Comparison of ENCODE assay signal across 20 mouse cellular contexts in genomic region chr2:9804306-9804705, GRCm38 (mm10).
DNase-seq lines count a peak whose midpoint lies in the region; ATAC-seq and TF ChIP-seq lines count a peak whose summit lies in the region.
"Had no signal": no experiment of that assay in that cellular context is flagged by ENCODE, and none has a peak within 500 bp of the region (broad histone marks: within the 10 kb centered on the region; RNA-seq: fewer than 3 reads in every experiment).

No protein-coding gene starts in this region.

- H3K36me3 ChIP-seq in lung, embryonic 14.5 days (ENCODE audit: insufficient read depth), result no peaks in the 10 kb centered on the region
- no peaks in the 10 kb centered on the region for H3K36me3 ChIP-seq in intestine, embryonic 15.5 days
- H3K36me3 ChIP-seq: embryonic facial prominence, embryonic 10.5 days; limb, embryonic 12.5 days; liver, embryonic 13.5 days had no signal

- peak; percentile 3 to 10 for DNase-seq in frontal cortex, postnatal 36 days (ENCODE audit: low spot score in 2 of 2)
- peak; percentile 5 for DNase-seq in ovary, adult 18-20 months (ENCODE audit: low spot score)
- no peak for DNase-seq in ovary, postnatal 14 days (ENCODE audit: low spot score)
- DNase-seq in lung, embryonic 14.5 days, result peak; percentile 21
- DNase-seq in skeletal muscle tissue, adult 2 months (ENCODE audit: low read depth, low spot score), result peak; percentile 2
- no peak for DNase-seq in cerebellum, adult 8-10 months
- DNase-seq: cerebellum, adult 2 months; gastrocnemius, postnatal 14 days; heart, postnatal 14 days; kidney, adult 11 months; liver, embryonic 13.5 days; thymus, adult 18-20 months; thymus, postnatal 4 days had no signal

- ATAC-seq in frontal cortex, adult (ENCODE audit: low TSS enrichment), result no peak
- no peak for ATAC-seq in lung, embryonic 14.5 days (ENCODE audit: insufficient read depth)
- ATAC-seq in intestine, embryonic 15.5 days, result no peak
- ATAC-seq: hindbrain, postnatal 0 days had no signal

- WGBS in lung, embryonic 14.5 days, result 56% methylated on average over 3 of the region's 3 CpGs
- 55% methylated on average over 3 of the region's 3 CpGs for WGBS in intestine, embryonic 15.5 days

- no peak overlapping the region for H3K27ac ChIP-seq in lung, embryonic 14.5 days (ENCODE audit: low read depth)
- no peak overlapping the region for H3K27ac ChIP-seq in intestine, embryonic 15.5 days
- H3K27ac ChIP-seq: embryonic facial prominence, embryonic 10.5 days; hindbrain, postnatal 0 days; kidney, postnatal 0 days; left cerebral cortex, adult 2 months; limb, embryonic 12.5 days; liver, embryonic 13.5 days had no signal

- H3K9ac ChIP-seq in lung, embryonic 14.5 days, result no peak overlapping the region
- H3K9ac ChIP-seq in intestine, embryonic 15.5 days, result no peak overlapping the region
- H3K9ac ChIP-seq: limb, embryonic 12.5 days; liver, embryonic 13.5 days had no signal

- H3K27me3 ChIP-seq in lung, embryonic 14.5 days (ENCODE audit: insufficient read depth, low read length), result no peaks in the 10 kb centered on the region
- no peaks in the 10 kb centered on the region for H3K27me3 ChIP-seq in intestine, embryonic 15.5 days (replicated peaks)
- H3K27me3 ChIP-seq: limb, embryonic 12.5 days; liver, embryonic 13.5 days had no signal

- H3K4me3 ChIP-seq in lung, embryonic 14.5 days (ENCODE audit: low read depth, low read length), result no peak overlapping the region
- H3K4me3 ChIP-seq in intestine, embryonic 15.5 days (replicated peaks), result no peak overlapping the region
- H3K4me3 ChIP-seq: embryonic facial prominence, embryonic 10.5 days; left cerebral cortex, adult 2 months; limb, embryonic 12.5 days; liver, embryonic 13.5 days had no signal

- H3K4me2 ChIP-seq in lung, embryonic 14.5 days, result no peak overlapping the region
- H3K4me2 ChIP-seq in intestine, embryonic 15.5 days (replicated peaks), result no peak overlapping the region
- H3K4me2 ChIP-seq: limb, embryonic 12.5 days; liver, embryonic 13.5 days had no signal

- no peak for TF ChIP-seq CTCF in lung, embryonic 14.5 days (IDR thresholded peaks at IDR 0.05; ENCODE audit: low read depth)

- no peaks in the 10 kb centered on the region for H3K4me1 ChIP-seq in lung, embryonic 14.5 days (ENCODE audit: insufficient read depth)
- no peaks in the 10 kb centered on the region for H3K4me1 ChIP-seq in intestine, embryonic 15.5 days (replicated peaks)
- H3K4me1 ChIP-seq: embryonic facial prominence, embryonic 10.5 days; limb, embryonic 12.5 days; liver, embryonic 13.5 days had no signal

- H3K9me3 ChIP-seq in lung, embryonic 14.5 days (ENCODE audit: low read depth, low read length), result no peaks in the 10 kb centered on the region
- no peaks in the 10 kb centered on the region for H3K9me3 ChIP-seq in intestine, embryonic 15.5 days
- H3K9me3 ChIP-seq: embryonic facial prominence, embryonic 10.5 days; limb, embryonic 12.5 days; liver, embryonic 13.5 days had no signal

Comparison
In these comparisons a context has a peak if more than half of its experiments do, and no peak if none do; other contexts are left out.
1. DNase-seq: peak in frontal cortex, postnatal 36 days (2 of 2), ovary, adult 18-20 months (single experiment), lung, embryonic 14.5 days (single experiment) and skeletal muscle tissue, adult 2 months (single experiment); none in ovary, postnatal 14 days (single experiment) and cerebellum, adult 8-10 months (single experiment).